Mouse (Mus musculus) left cerebral cortex, adult 18-20 months (tissue): Measurements from ENCODE around the gene Mical2. TPM values are rescaled to one million over a fixed set of nuclear protein-coding genes. Genes with fewer than 3 reads are reported as not detected.

Experiments used
- DNase-seq, 2 experiments: peaks; one replicate each; pipeline ENCODE4 v3.0.0; 2021 to 2022; ENCODE audit warnings: low spot score in 2 of 2, mixed read lengths in 1 of 2
- total RNA-seq, 2 experiments: library from RNA; stranded (reverse); gene quantifications; 2 replicates each; pipeline ENCODE4 v1.2.3; 2021

Mical2 gene
- total RNA-seq, 2 experiments from 2014 or later: 503 to 562 TPM

GRCm38 (mm10) chr7:112273451-112273850 is 47.8 kb downstream of the Mical2 start:
- DNase-seq: no peak

GRCm38 (mm10) chr7:112274611-112275010 is 49.0 kb downstream of the Mical2 start:
- DNase-seq: no peak

- no peak for DNase-seq
Measured at GRCm38 (mm10) chr7:112275093-112275492, 49.4 kb downstream of the Mical2 start.

GRCm38 (mm10) chr7:112275883-112276282 is 50.2 kb downstream of the Mical2 start:
- no peak for DNase-seq

DNA sequence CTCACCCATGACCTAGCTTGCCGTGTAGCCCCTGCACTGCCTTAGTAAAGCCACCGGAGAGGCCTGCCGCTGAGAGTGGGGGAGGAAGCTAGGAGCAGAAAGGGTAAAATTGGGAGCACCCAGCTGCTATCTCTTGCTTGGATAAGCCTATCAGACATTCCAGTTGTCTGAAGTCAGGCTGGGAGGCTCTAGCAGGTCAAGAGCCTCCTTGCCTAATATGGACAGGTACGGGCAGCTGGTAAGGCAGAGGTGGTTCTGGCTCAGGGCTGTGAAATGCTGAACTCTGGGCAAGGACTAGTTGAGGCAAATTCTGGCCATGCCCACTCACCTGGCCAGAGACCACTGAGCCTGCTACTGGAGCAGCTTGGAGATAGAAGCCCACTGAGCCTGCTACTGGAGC is 51.2 kb downstream of the Mical2 start:
- DNase-seq: no peak

DNA sequence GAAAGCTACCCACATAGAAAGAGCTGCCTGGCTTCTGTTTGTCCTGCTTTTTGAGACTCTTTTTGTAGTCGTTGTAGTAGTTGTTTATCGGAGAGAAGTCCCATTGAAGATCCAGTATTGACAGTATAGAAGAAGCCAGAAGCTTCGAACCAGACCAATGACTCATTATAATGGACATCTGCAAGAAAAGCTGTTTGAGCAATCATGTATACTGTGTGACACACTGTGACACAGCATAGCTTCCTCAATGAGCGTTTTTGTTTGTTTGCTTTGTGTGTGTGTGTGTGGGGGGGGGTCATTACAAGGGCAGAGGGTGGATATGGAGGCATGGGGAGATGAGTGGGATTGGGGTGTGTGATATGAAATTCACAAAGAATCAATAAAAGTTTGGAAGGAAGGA is 53.0 kb downstream of the Mical2 start:
- DNase-seq: no peak

DNA sequence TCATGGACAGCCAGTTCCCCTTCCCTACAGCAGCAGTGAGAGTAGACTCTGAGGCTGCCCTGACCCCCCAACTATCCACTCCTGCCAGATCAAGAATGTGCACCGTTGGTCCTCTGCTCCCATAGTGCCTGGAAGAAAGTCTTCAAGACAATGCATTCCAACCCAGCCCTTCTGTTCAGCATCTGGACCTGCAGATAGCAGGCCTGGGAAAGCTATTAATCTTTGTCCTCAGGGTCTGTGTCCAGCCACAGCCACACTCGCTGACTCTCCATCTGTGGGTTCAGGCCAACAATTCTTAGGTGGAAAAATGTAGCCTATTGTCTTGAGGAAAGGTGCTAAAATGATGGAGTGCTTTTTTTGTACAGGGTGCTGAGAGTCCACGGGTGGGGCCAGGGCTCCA is 54.8 kb downstream of the Mical2 start:
- DNase-seq: no peak

GRCm38 (mm10) chr7:112283606-112284310 is 58.1 kb downstream of the Mical2 start:
- DNase-seq: no peak

DNA sequence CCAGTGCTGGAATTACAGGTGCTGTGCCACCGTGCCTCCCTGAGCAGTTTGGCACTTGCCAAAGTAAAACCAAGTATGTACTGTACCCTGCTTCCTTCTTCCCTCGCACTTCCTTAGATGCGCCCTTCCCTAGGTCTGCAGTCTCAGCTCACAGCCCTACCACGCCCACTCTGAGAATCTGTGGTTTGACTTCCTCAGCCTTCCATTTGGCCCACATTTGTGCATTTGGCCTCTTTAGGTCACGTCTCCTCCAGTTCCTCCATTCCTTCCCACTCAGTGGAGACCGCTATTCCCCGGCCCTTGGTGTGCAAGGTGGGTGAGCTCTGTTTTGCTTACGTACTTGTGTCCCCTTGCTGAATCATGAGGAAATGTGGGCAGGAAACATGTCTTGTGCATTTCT is 59.9 kb downstream of the Mical2 start:
- no peak for DNase-seq

DNA sequence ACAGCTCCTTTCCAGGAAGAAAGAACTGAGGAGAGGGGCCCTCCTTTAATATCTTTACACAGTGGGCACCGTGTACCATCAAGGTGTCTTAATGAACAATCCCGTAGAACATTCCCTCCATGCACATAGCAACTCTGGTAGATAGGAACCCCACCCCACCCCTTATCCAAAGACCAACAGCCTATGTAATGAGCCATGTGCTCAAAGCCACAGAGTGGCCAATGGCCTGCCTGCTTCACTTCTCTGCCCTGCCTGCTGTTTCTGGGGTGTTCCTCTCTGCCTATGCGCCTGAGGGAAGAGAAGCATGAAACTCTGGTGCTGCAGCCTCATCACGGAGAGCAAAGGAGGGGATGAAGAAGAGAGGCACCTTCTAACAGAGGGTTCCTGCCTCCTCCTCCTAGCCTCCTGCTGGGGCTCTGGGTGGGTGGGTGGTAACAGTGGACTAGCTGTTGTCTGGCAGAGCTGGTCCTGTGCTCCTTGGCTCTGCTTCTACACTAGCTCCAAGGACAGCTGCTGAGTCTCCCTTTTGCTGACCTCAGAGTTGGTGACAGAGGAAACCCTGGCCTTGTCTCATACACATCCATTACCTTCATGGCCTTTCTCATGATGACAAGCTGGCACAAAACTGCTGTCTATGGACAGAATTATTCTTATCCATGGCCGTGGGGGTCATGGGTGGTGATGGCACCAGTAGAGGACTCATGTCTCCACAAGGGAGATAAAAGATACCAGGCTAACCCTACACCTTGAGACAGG is 62.9 kb downstream of the Mical2 start:
- DNase-seq: no peak

GRCm38 (mm10) chr7:112289514-112289913 is 63.9 kb downstream of the Mical2 start:
- no peak for DNase-seq

- DNase-seq: no peak
Measured at GRCm38 (mm10) chr7:112289990-112290389, 64.3 kb downstream of the Mical2 start.

- no peak for DNase-seq
Measured at GRCm38 (mm10) chr7:112293456-112294104, 67.9 kb downstream of the Mical2 start.

DNA sequence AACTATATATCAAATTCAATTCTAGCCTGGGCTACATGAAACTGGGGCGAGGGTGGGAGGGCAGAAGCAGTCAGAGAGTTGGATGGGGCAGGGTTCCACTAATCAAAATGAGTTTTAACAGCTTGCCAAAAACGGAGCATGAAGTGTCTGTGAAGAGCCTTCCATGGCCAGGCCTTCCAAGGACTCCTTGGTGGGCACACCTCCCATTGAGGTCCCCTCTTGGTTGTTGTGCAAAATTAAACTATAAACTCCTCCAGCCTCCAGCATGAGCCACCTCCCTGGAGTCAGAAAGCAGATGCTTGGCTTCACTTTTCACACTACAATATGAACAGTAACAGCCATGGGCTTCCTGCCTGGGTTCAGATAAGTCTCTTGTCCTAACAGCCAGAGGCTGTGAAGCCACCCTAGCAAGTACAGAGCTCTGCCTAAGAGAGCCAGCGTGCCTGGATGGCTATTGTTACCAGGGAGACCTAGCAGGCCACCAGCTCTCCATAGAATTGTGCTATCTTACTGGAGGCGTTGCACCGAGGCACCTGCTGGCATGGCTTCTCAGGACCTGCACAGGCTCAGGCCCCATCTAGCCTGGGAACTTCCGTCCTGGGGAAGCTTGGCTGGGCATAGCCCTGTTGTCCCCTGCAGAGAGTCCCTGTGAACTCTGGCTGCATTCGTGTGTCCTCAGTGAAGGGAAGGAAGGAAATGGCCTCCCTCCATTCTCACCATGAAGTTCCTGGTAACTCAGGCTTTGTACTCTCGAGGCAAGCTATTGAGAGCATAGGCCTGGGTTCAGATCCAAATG is 70.0 kb downstream of the Mical2 start:
- no peak for DNase-seq

DNA sequence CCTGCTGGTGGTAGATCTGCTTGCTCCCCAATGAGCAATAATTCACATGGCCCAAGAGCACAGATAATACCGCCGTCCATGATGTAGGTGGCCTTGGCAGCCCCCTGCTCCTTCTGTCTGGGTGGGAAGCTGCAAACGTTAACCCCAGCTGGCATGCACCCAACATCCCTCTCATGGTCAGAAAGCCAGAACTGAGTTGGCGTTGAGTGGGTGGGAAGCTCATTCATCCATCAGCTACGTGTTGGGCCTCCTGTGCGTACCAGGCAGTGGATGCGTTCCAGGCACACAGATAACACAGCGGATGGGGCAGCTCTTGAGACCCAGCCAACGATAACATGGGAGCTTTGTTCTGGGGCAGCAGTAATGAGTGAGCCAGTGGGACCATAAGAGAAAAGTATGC is 72.4 kb downstream of the Mical2 start:
- peak; percentile 69 to 79 for DNase-seq

GRCm38 (mm10) chr7:112298871-112299422 is 73.3 kb downstream of the Mical2 start:
- no peak for DNase-seq

DNA sequence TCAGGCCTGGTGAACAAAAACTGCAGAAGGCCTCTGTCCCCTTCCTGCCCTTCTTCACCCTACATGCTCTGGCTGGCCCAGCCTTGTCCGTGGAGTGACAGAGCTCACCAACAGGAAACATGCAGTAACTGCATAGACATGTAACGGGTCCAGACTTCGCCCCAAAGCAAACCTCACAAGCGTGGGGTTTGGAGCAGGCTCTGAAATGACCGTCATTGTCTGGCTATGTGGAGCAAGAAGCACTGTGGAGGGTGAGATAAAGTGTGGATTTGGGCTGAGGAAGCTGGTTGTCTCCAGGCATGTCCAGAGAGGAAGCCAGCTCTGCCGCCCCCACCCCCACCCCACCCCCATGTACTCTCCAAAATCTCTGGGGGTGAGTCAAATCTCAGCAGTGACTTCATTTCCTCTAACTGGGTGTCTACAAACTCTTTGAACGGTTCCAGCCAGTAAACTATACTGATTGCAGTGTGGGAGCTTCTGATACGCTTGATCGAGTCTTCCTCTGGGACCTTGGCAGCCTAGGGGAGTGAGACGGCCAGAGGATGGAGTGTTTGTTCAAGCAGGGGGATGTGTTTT is 74.0 kb downstream of the Mical2 start:
- peak in 1 of 2 experiments; percentile 48 for DNase-seq

- DNase-seq: no peak
Measured at GRCm38 (mm10) chr7:112300141-112300540, 74.5 kb downstream of the Mical2 start.

GRCm38 (mm10) chr7:112301052-112301451 is 75.4 kb downstream of the Mical2 start:
- no peak for DNase-seq

DNA sequence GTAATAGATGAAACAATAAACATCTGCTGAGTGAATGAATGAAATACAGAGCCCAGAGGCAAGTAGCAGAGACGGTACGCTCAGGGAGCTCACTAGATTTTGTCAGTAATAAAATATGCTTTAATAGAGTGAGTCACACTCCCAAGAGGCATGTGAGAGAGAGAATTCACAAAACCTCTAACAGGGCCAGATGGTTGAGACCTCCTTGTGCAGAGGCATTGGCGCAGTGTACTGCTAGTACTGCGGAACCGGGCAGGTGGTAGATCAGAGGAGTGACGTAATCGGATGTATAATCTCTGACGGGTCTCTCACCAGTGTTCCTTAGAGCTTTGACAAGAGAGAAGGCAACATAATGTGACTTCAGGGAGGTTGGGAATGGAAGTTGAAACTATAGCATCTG is 78.7 kb downstream of the Mical2 start:
- no peak for DNase-seq
